Mouse (Mus musculus): ENCODE measurements around the gene Gm49388. TPM values are rescaled to one million over a fixed set of nuclear protein-coding genes. Genes with fewer than 3 reads are reported as not detected.
A peak's percentile ranks its signal among the peaks of the same experiment; 100 is the strongest.
"Not testable (repeated sequence)": the region's sequence is repeated elsewhere in the genome, so short reads cannot be mapped to it uniquely, and the experiment has no call there.

The Gm49388 gene
- polyA plus RNA-seq, 1 experiment from 2014 or later = not detected

GRCm38 (mm10) chr7:127770039-127770905, 15.1 kb upstream of the Gm49388 start:
- Histone ChIP-seq H3K9me3 (no peaks in the 10 kb centered on the region), H3K4me2 (peak overlapping the region; percentile 65), H3K36me3 (peaks cover 34% of the 10 kb centered on the region), H3K9ac (peak overlapping the region; percentile 78), H3K27ac (peak overlapping the region; percentile 75), H3K4me3 (peak overlapping the region; percentile 43), H3K4me1 (replicated peaks) (peaks cover 30% of the 10 kb centered on the region), H3K27me3 (no peaks in the 10 kb centered on the region)
- WGBS = 5% methylated on average over 27 of the region's 27 CpGs
- peak; percentile 18; the same call in 1 of the 2 replicates for ATAC-seq (ENCODE audit: low FRiP score)

GRCm38 (mm10) chr7:127771262-127771661, 14.1 kb upstream of the Gm49388 start:
- 77% methylated on average over 5 of the region's 5 CpGs for WGBS
- H3K4me2 ChIP-seq = peak overlapping the region; percentile 65
- H3K9ac ChIP-seq = no peak overlapping the region
- no peak overlapping the region for H3K27ac ChIP-seq
- H3K4me3 ChIP-seq = no peak overlapping the region
- H3K4me1 ChIP-seq (replicated peaks) = peaks cover 35% of the 10 kb centered on the region
- H3K36me3 ChIP-seq = peaks cover 24% of the 10 kb centered on the region
- ATAC-seq (ENCODE audit: low FRiP score) = no peak
- no peaks in the 10 kb centered on the region for H3K9me3 ChIP-seq
- no peaks in the 10 kb centered on the region for H3K27me3 ChIP-seq

GRCm38 (mm10) chr7:127772080-127772479, 13.3 kb upstream of the Gm49388 start:
- Histone ChIP-seq H3K4me2 (no peak overlapping the region), H3K36me3 (peaks cover 16% of the 10 kb centered on the region), H3K27me3 (no peaks in the 10 kb centered on the region), H3K9me3 (no peaks in the 10 kb centered on the region), H3K4me3 (no peak overlapping the region), H3K4me1 (replicated peaks) (peaks cover 35% of the 10 kb centered on the region), H3K9ac (no peak overlapping the region), H3K27ac (no peak overlapping the region)
- WGBS = 87% methylated on average over 3 of the region's 3 CpGs
- ATAC-seq (ENCODE audit: low FRiP score) = no peak

GRCm38 (mm10) chr7:127772557-127772956, 12.9 kb upstream of the Gm49388 start:
- Histone ChIP-seq H3K9ac (no peak overlapping the region), H3K27ac (no peak overlapping the region), H3K9me3 (no peaks in the 10 kb centered on the region), H3K4me1 (replicated peaks) (peaks cover 35% of the 10 kb centered on the region), H3K36me3 (peaks cover 11% of the 10 kb centered on the region), H3K27me3 (no peaks in the 10 kb centered on the region), H3K4me3 (no peak overlapping the region), H3K4me2 (no peak overlapping the region)
- WGBS = 100% methylated on average over 1 of the region's 1 CpGs
- no peak for ATAC-seq (ENCODE audit: low FRiP score)

- H3K27ac ChIP-seq = no peak overlapping the region
- H3K4me2 ChIP-seq = no peak overlapping the region
- 46% methylated on average over 9 of the region's 9 CpGs for WGBS
- H3K27me3 ChIP-seq = no peaks in the 10 kb centered on the region
- H3K4me3 ChIP-seq = no peak overlapping the region
- H3K4me1 ChIP-seq (replicated peaks) = peaks cover 37% of the 10 kb centered on the region
- no peak for ATAC-seq (ENCODE audit: low FRiP score)
- no peaks in the 10 kb centered on the region for H3K9me3 ChIP-seq
- peaks cover 4% of the 10 kb centered on the region for H3K36me3 ChIP-seq
- peak overlapping the region; percentile 19; the same call in 1 of the 2 replicates for H3K9ac ChIP-seq
Observed at GRCm38 (mm10) chr7:127773664-127774384, 11.6 kb upstream of the Gm49388 start.

- H3K4me2 ChIP-seq = peak overlapping the region; percentile 82
- not testable (repeated sequence) for ATAC-seq (ENCODE audit: low FRiP score); H3K27me3 ChIP-seq; H3K9me3 ChIP-seq
- H3K4me1 ChIP-seq (replicated peaks) = peaks cover 21% of the 10 kb centered on the region
- 81% methylated on average over 7 of the region's 7 CpGs for WGBS
- peak overlapping the region; percentile 98 for H3K27ac ChIP-seq
- peak overlapping the region; percentile 91 for H3K9ac ChIP-seq
- peaks cover 19% of the 10 kb centered on the region for H3K36me3 ChIP-seq
- peak overlapping the region; percentile 84 for H3K4me3 ChIP-seq
Observed at GRCm38 (mm10) chr7:127775837-127776236, 9.6 kb upstream of the Gm49388 start.

GRCm38 (mm10) chr7:127776426-127776825, 9.0 kb upstream of the Gm49388 start, which contains the start of gene Setd1a:
Gene Setd1a, plus strand, starts transcription at chr7:127776670.
- H3K9me3 ChIP-seq = no peaks in the 10 kb centered on the region
- WGBS = under 1% methylated on average over 23 of the region's 23 CpGs
- H3K27ac ChIP-seq = peak within 1 kb of the TSS; percentile 98
- H3K9ac ChIP-seq = peak within 1 kb of the TSS; percentile 91
- peak; percentile 79 for ATAC-seq (ENCODE audit: low FRiP score)
- no peaks in the 10 kb centered on the region for H3K27me3 ChIP-seq
- peak within 1 kb of the TSS; percentile 82 for H3K4me2 ChIP-seq
- H3K36me3 ChIP-seq = peaks cover 25% of the 10 kb centered on the region
- peak within 1 kb of the TSS; percentile 84 for H3K4me3 ChIP-seq
- peaks cover 20% of the 10 kb centered on the region for H3K4me1 ChIP-seq (replicated peaks)

GRCm38 (mm10) chr7:127776878-127777473, 8.4 kb upstream of the Gm49388 start:
- Histone ChIP-seq H3K27ac (peak overlapping the region; percentile 98), H3K4me2 (peak overlapping the region; percentile 82), H3K36me3 (peaks cover 31% of the 10 kb centered on the region), H3K4me3 (peak overlapping the region; percentile 84), H3K4me1 (replicated peaks) (peaks cover 20% of the 10 kb centered on the region), H3K9me3 (no peaks in the 10 kb centered on the region), H3K9ac (peak overlapping the region; percentile 91), H3K27me3 (no peaks in the 10 kb centered on the region)
- peak; percentile 94 for ATAC-seq (ENCODE audit: low FRiP score)
- WGBS = 0% methylated on average over 56 of the region's 70 CpGs

- Histone ChIP-seq H3K36me3 (peaks cover 38% of the 10 kb centered on the region), H3K27me3 (no peaks in the 10 kb centered on the region), H3K4me2 (peak overlapping the region; percentile 82), H3K4me3 (peak overlapping the region; percentile 84), H3K9me3 (no peaks in the 10 kb centered on the region), H3K4me1 (replicated peaks) (peaks cover 20% of the 10 kb centered on the region), H3K9ac (peak overlapping the region; percentile 91), H3K27ac (peak overlapping the region; percentile 98)
- ATAC-seq (ENCODE audit: low FRiP score) = peak; percentile 39
- WGBS = 4% methylated on average over 43 of the region's 66 CpGs
Observed at GRCm38 (mm10) chr7:127777474-127778266, 7.7 kb upstream of the Gm49388 start.

GRCm38 (mm10) chr7:127778350-127778749, 7.1 kb upstream of the Gm49388 start:
- no peaks in the 10 kb centered on the region for H3K9me3 ChIP-seq
- H3K27me3 ChIP-seq = no peaks in the 10 kb centered on the region
- peak overlapping the region; percentile 84 for H3K4me3 ChIP-seq
- no peak for ATAC-seq (ENCODE audit: low FRiP score)
- peaks cover 20% of the 10 kb centered on the region for H3K4me1 ChIP-seq (replicated peaks)
- no peak overlapping the region for H3K27ac ChIP-seq
- H3K9ac ChIP-seq = peak overlapping the region; percentile 91
- WGBS = 78% methylated on average over 4 of the region's 4 CpGs
- peaks cover 42% of the 10 kb centered on the region for H3K36me3 ChIP-seq
- H3K4me2 ChIP-seq = peak overlapping the region; percentile 82

- 96% methylated on average over 23 of the region's 23 CpGs for WGBS
- H3K4me2 ChIP-seq = no peak overlapping the region
- no peak overlapping the region for H3K9ac ChIP-seq
- H3K4me3 ChIP-seq = no peak overlapping the region
- no peaks in the 10 kb centered on the region for H3K9me3 ChIP-seq
- no peak for ATAC-seq (ENCODE audit: low FRiP score)
- no peak overlapping the region for H3K27ac ChIP-seq
- H3K27me3 ChIP-seq = no peaks in the 10 kb centered on the region
- H3K4me1 ChIP-seq (replicated peaks) = peaks cover 9% of the 10 kb centered on the region
- H3K36me3 ChIP-seq = peaks cover 83% of the 10 kb centered on the region
Observed at GRCm38 (mm10) chr7:127797076-127797845, 11.9 kb downstream of the Gm49388 start.
